Mouse (Mus musculus) urinary bladder, postnatal 14 days (tissue): Measurements from ENCODE around the gene Mbnl2.
A peak's percentile ranks its signal among the peaks of the same experiment; 100 is the strongest.

Source experiments
- DNase-seq: peaks from one replicate; pipeline ENCODE4 v3.0.0; 2021; ENCODE audit warnings: low spot score

Gene Mbnl2

GRCm38 (mm10) chr14:120324883-120325480 is 49.5 kb downstream of the Mbnl2 start:
- no peak for DNase-seq

- DNase-seq = no peak
Measured at GRCm38 (mm10) chr14:120325673-120326072, 50.2 kb downstream of the Mbnl2 start.

- DNase-seq = no peak
Measured at GRCm38 (mm10) chr14:120330454-120330853, 55.0 kb downstream of the Mbnl2 start.

GRCm38 (mm10) chr14:120330881-120331514 is 55.5 kb downstream of the Mbnl2 start:
- DNase-seq = no peak

GRCm38 (mm10) chr14:120333465-120334243 is 58.2 kb downstream of the Mbnl2 start:
- DNase-seq = no peak

GRCm38 (mm10) chr14:120335366-120335765 is 59.9 kb downstream of the Mbnl2 start:
- no peak for DNase-seq

- no peak for DNase-seq
Measured at GRCm38 (mm10) chr14:120335871-120336270, 60.4 kb downstream of the Mbnl2 start.

GRCm38 (mm10) chr14:120336380-120336779 is 60.9 kb downstream of the Mbnl2 start:
- DNase-seq = peak; percentile 57

GRCm38 (mm10) chr14:120336841-120337240 is 61.4 kb downstream of the Mbnl2 start:
- no peak for DNase-seq

GRCm38 (mm10) chr14:120337731-120338462 is 62.4 kb downstream of the Mbnl2 start:
- DNase-seq = no peak

- DNase-seq = no peak
Measured at GRCm38 (mm10) chr14:120338706-120339105, 63.2 kb downstream of the Mbnl2 start.

- no peak for DNase-seq
Measured at GRCm38 (mm10) chr14:120341912-120342311, 66.4 kb downstream of the Mbnl2 start.

- no peak for DNase-seq
Measured at GRCm38 (mm10) chr14:120342321-120342720, 66.9 kb downstream of the Mbnl2 start.

GRCm38 (mm10) chr14:120344641-120345040 is 69.2 kb downstream of the Mbnl2 start:
- DNase-seq = no peak

- no peak for DNase-seq
Measured at GRCm38 (mm10) chr14:120347410-120348315, 72.2 kb downstream of the Mbnl2 start.

GRCm38 (mm10) chr14:120349332-120349731 is 73.9 kb downstream of the Mbnl2 start:
- DNase-seq = no peak

GRCm38 (mm10) chr14:120352136-120352843 is 76.8 kb downstream of the Mbnl2 start:
- DNase-seq = no peak

GRCm38 (mm10) chr14:120353211-120353610 is 77.7 kb downstream of the Mbnl2 start:
- no peak for DNase-seq

GRCm38 (mm10) chr14:120354595-120354994 is 79.1 kb downstream of the Mbnl2 start:
- DNase-seq = no peak

- DNase-seq = peak; percentile 37
Measured at GRCm38 (mm10) chr14:120355040-120355741, 79.7 kb downstream of the Mbnl2 start.
